Mouse (Mus musculus): ENCODE data around the gene Tpx2.

DNA sequence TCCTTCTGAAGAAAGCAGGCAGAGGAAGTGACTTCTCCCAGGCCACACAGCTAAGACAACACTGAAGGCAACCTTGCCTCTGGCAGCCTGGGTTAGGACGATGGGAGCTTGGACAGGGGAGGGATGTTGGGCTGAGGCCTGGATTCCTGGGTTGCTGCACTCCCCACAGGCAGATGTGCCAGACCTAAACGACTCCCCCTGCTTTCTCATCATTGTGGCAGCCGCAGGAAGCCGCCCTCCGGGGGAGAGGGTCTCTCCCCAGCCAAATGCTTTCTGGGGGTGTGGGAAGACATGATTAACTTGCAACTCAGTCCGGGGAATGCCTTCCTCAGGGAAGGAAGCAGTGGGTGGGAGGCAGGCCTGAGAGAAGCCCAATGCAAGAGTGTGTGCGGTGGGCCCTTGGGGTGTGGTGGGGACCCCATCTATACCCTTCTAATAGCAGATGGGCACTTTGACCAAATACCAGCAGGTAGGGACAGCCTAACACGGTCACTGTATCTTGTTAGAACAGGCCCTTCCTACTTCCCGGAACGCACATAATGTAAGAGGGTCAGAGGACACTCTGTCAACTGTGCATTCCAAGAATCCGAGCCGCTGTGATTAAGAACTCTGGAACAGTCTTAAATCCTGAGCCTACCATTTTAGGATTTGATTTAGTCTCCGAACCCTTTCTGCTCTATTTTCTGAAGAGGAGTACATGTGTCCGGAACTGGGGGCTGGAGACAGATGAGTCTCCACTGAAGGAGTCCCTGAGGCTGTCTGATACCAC, 80.6 kb downstream of the Tpx2 start:
- no peak for TF ChIP-seq CTCF (IDR thresholded peaks at IDR 0.05; ENCODE audit: borderline replicate concordance, control insufficient read depth, extremely low read depth, insufficient read depth, low read length, poor library complexity)
- no peak for TF ChIP-seq POLR2A (IDR thresholded peaks at IDR 0.05; ENCODE audit: control insufficient read depth, extremely low read depth, insufficient read depth, low read length, poor library complexity)

Data from thymus, adult 2 months (tissue).